Mouse (Mus musculus) ES-Bruce4 (cell line): ENCODE results near the gene Auts2.

Experiments
- CTCF ChIP-seq: IDR thresholded peaks from one replicate; pipeline ENCODE4 v1.8.1; 2011; ENCODE audit warnings: low read depth, low read length
- POLR2A ChIP-seq: IDR thresholded peaks from one replicate; pipeline ENCODE4 v1.8.1; 2011; ENCODE audit warnings: low read length; ENCODE audit not compliant: insufficient read depth

DNA sequence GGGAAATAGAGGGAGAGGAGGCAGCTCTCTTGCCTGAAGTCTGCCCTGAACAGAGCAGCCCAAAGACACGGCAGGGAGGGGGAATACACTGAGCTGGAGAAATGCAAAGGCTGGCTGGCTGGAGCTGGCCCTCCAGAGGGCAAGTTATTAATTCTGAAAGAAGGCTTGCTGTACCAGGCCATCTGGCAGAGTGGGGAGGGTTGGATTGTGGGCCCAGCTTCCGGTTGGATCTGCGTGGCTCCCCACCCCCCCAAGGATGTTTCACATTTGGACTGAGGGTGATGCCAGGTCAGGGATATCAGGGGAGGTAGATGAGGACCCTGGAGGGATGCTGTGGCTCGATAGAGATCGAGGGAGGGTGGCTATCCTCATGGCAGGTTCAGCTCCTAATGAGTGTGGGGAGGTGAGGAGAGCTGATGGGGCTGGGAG is 968.0 kb downstream of the Auts2 start:
- TF ChIP-seq POLR2A (no peak), CTCF (no peak)
